Mouse (Mus musculus): ENCODE measurements at regions not wholly inside any gene's neighbourhood (a gene's known extent, or its start where the extent isn't known, plus 50 kb on each side); places are given as distances from the start of the nearest gene placed in this dataset.

GRCm38 (mm10) chr15:67557304-67557703, 1056.6 kb upstream of the Lrrc6 start:
- Histone ChIP-seq H3K9ac (replicated peaks; ENCODE audit: low read depth, low read length) (no peak overlapping the region), H3K36me3 (replicated peaks; ENCODE audit: control insufficient read depth, insufficient read depth, low read length) (no peaks in the 10 kb centered on the region), H3K4me1 (ENCODE audit: control insufficient read depth, insufficient read depth) (no peaks in the 10 kb centered on the region), H3K9me3 (replicated peaks; ENCODE audit: control insufficient read depth, low read length) (no peaks in the 10 kb centered on the region), H3K27me3 (ENCODE audit: control insufficient read depth, insufficient read depth, low read length) (no peaks in the 10 kb centered on the region), H3K4me2 (ENCODE audit: low read depth, low read length) (no peak overlapping the region), H3K27ac (ENCODE audit: low read depth) (no peak overlapping the region), H3K4me3 (ENCODE audit: low read depth, low read length) (no peak overlapping the region)
- DNase-seq (ENCODE audit: low spot score), result no peak
- no peak for ATAC-seq (ENCODE audit: insufficient read depth, low read depth)
- TF ChIP-seq EP300 (IDR thresholded peaks at IDR 0.05; ENCODE audit: low read depth) (no peak), CTCF (IDR thresholded peaks at IDR 0.05; ENCODE audit: low read depth) (no peak)
- 69% methylated on average over 1 of the region's 1 CpGs for WGBS

GRCm38 (mm10) chr15:67551911-67552310, 1051.2 kb upstream of the Lrrc6 start:
- no peak for ATAC-seq (ENCODE audit: insufficient read depth, low read depth)
- 64% methylated on average over 2 of the region's 2 CpGs for WGBS
- Histone ChIP-seq H3K9me3 (replicated peaks; ENCODE audit: control insufficient read depth, low read length) (no peaks in the 10 kb centered on the region), H3K4me1 (ENCODE audit: control insufficient read depth, insufficient read depth) (no peaks in the 10 kb centered on the region), H3K27ac (ENCODE audit: low read depth) (no peak overlapping the region), H3K9ac (replicated peaks; ENCODE audit: low read depth, low read length) (no peak overlapping the region), H3K27me3 (ENCODE audit: control insufficient read depth, insufficient read depth, low read length) (no peaks in the 10 kb centered on the region), H3K36me3 (replicated peaks; ENCODE audit: control insufficient read depth, insufficient read depth, low read length) (no peaks in the 10 kb centered on the region), H3K4me3 (ENCODE audit: low read depth, low read length) (no peak overlapping the region), H3K4me2 (ENCODE audit: low read depth, low read length) (no peak overlapping the region)
- TF ChIP-seq EP300 (IDR thresholded peaks at IDR 0.05; ENCODE audit: low read depth), result no peak
- TF ChIP-seq CTCF (IDR thresholded peaks at IDR 0.05; ENCODE audit: low read depth), result no peak
- DNase-seq (ENCODE audit: low spot score), result no peak

DNA sequence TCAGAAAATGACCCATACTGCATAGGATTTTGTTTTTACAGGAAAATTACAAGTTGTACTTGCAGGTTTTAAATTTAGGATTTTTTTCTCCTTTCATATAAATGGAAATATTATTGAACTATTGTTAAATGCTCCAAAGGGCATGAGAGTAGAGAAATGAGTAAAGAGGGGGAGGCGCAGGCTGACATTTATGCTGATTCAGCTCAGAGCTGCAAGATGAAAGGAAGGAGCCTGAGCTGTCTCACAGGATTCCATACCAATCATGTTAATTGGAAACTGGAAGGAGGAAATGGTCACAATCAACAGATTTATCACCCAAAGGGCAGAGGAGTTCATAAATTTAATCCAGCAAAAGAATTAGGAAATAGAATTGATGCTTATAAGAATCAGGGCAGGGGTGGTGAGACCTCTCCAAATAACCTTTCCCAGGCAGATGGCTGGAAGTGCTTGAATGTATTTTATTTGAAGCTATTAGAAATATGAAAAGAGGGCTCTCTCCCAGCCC, 1046.2 kb upstream of the Lrrc6 start:
- TF ChIP-seq EP300 (IDR thresholded peaks at IDR 0.05; ENCODE audit: low read depth), result no peak
- no peak for TF ChIP-seq CTCF (IDR thresholded peaks at IDR 0.05; ENCODE audit: low read depth)
- DNase-seq (ENCODE audit: low spot score) (no peak), ATAC-seq (ENCODE audit: insufficient read depth, low read depth) (no peak)
- H3K4me2 ChIP-seq (ENCODE audit: low read depth, low read length), result no peak overlapping the region
- no peak overlapping the region for H3K27ac ChIP-seq (ENCODE audit: low read depth)
- 94% methylated on average over 1 of the region's 1 CpGs for WGBS
- H3K4me1 ChIP-seq (ENCODE audit: control insufficient read depth, insufficient read depth), result no peaks in the 10 kb centered on the region
- H3K36me3 ChIP-seq (replicated peaks; ENCODE audit: control insufficient read depth, insufficient read depth, low read length), result no peaks in the 10 kb centered on the region
- H3K27me3 ChIP-seq (ENCODE audit: control insufficient read depth, insufficient read depth, low read length), result no peaks in the 10 kb centered on the region
- H3K9me3 ChIP-seq (replicated peaks; ENCODE audit: control insufficient read depth, low read length), result no peaks in the 10 kb centered on the region
- no peak overlapping the region for H3K4me3 ChIP-seq (ENCODE audit: low read depth, low read length)
- no peak overlapping the region for H3K9ac ChIP-seq (replicated peaks; ENCODE audit: low read depth, low read length)

GRCm38 (mm10) chr15:67545745-67546144, 1045.0 kb upstream of the Lrrc6 start:
- DNase-seq (ENCODE audit: low spot score), result no peak

GRCm38 (mm10) chr15:67513722-67514121, 1013.0 kb upstream of the Lrrc6 start:
- Histone ChIP-seq H3K4me2 (ENCODE audit: low read depth, low read length) (no peak overlapping the region), H3K9me3 (replicated peaks; ENCODE audit: control insufficient read depth, low read length) (no peaks in the 10 kb centered on the region), H3K27me3 (ENCODE audit: control insufficient read depth, insufficient read depth, low read length) (no peaks in the 10 kb centered on the region), H3K9ac (replicated peaks; ENCODE audit: low read depth, low read length) (no peak overlapping the region), H3K27ac (ENCODE audit: low read depth) (no peak overlapping the region), H3K36me3 (replicated peaks; ENCODE audit: control insufficient read depth, insufficient read depth, low read length) (no peaks in the 10 kb centered on the region), H3K4me3 (ENCODE audit: low read depth, low read length) (no peak overlapping the region), H3K4me1 (ENCODE audit: control insufficient read depth, insufficient read depth) (no peaks in the 10 kb centered on the region)
- no peak for DNase-seq (ENCODE audit: low spot score)
- no peak for ATAC-seq (ENCODE audit: insufficient read depth, low read depth)
- TF ChIP-seq CTCF (IDR thresholded peaks at IDR 0.05; ENCODE audit: low read depth) (no peak), EP300 (IDR thresholded peaks at IDR 0.05; ENCODE audit: low read depth) (no peak)

More at GRCm38 (mm10) chr15:67545745-67546144, 1045.0 kb upstream of the Lrrc6 start:
- WGBS, result 57% methylated on average over 6 of the region's 6 CpGs
- no peak overlapping the region for H3K9ac ChIP-seq (replicated peaks; ENCODE audit: low read depth, low read length)
- no peaks in the 10 kb centered on the region for H3K27me3 ChIP-seq (ENCODE audit: control insufficient read depth, insufficient read depth, low read length)
- H3K9me3 ChIP-seq (replicated peaks; ENCODE audit: control insufficient read depth, low read length), result no peaks in the 10 kb centered on the region
- H3K27ac ChIP-seq (ENCODE audit: low read depth), result no peak overlapping the region
- H3K4me3 ChIP-seq (ENCODE audit: low read depth, low read length), result no peak overlapping the region
- no peaks in the 10 kb centered on the region for H3K36me3 ChIP-seq (replicated peaks; ENCODE audit: control insufficient read depth, insufficient read depth, low read length)
- ATAC-seq (ENCODE audit: insufficient read depth, low read depth), result no peak
- TF ChIP-seq EP300 (IDR thresholded peaks at IDR 0.05; ENCODE audit: low read depth), result no peak
- TF ChIP-seq CTCF (IDR thresholded peaks at IDR 0.05; ENCODE audit: low read depth), result no peak
- no peak overlapping the region for H3K4me2 ChIP-seq (ENCODE audit: low read depth, low read length)
- H3K4me1 ChIP-seq (ENCODE audit: control insufficient read depth, insufficient read depth), result no peaks in the 10 kb centered on the region

- no peak for ATAC-seq (ENCODE audit: insufficient read depth, low read depth)
- no peaks in the 10 kb centered on the region for H3K4me1 ChIP-seq (ENCODE audit: control insufficient read depth, insufficient read depth)
- no peaks in the 10 kb centered on the region for H3K9me3 ChIP-seq (replicated peaks; ENCODE audit: control insufficient read depth, low read length)
- WGBS, result 81% methylated on average over 7 of the region's 7 CpGs
- H3K27ac ChIP-seq (ENCODE audit: low read depth), result no peak overlapping the region
- no peak overlapping the region for H3K4me2 ChIP-seq (ENCODE audit: low read depth, low read length)
- H3K4me3 ChIP-seq (ENCODE audit: low read depth, low read length), result no peak overlapping the region
- no peak for DNase-seq (ENCODE audit: low spot score)
- no peaks in the 10 kb centered on the region for H3K27me3 ChIP-seq (ENCODE audit: control insufficient read depth, insufficient read depth, low read length)
- TF ChIP-seq CTCF (IDR thresholded peaks at IDR 0.05; ENCODE audit: low read depth) (no peak), EP300 (IDR thresholded peaks at IDR 0.05; ENCODE audit: low read depth) (no peak)
- H3K36me3 ChIP-seq (replicated peaks; ENCODE audit: control insufficient read depth, insufficient read depth, low read length), result no peaks in the 10 kb centered on the region
- no peak overlapping the region for H3K9ac ChIP-seq (replicated peaks; ENCODE audit: low read depth, low read length)
Measured at GRCm38 (mm10) chr15:67495001-67495658, 994.4 kb upstream of the Lrrc6 start.

Data from heart, postnatal 0 days (tissue).